Mouse (Mus musculus) embryonic facial prominence, embryonic 12.5 days (tissue): ENCODE results near the gene Galnt9. TPM values are rescaled to one million over a fixed set of nuclear protein-coding genes. Genes with fewer than 3 reads are reported as not detected.

ENCODE experiments used
- ATAC-seq: fragments of 200-750 bp; cut with Nextera tagmentation; 2 replicates; pipeline ENCODE4 v1.8.0; 2017; ENCODE audit not compliant: insufficient number of reproducible peaks, insufficient read depth, low FRiP score, low TSS enrichment
- H3K27ac ChIP-seq: fragments of 300-500 bp; sonication (generic); 2 replicates; pipeline ENCODE4 v1.5.1; 2016; ENCODE audit warnings: mild to moderate bottlenecking
- H3K27me3 ChIP-seq: fragments of 300-500 bp; sonication (generic); 2 replicates; pipeline ENCODE4 v1.6.1; 2016; ENCODE audit warnings: mild to moderate bottlenecking, moderate library complexity
- H3K36me3 ChIP-seq: fragments of 300-500 bp; sonication (generic); 2 replicates; pipeline ENCODE4 v1.6.1; 2016; ENCODE audit warnings: mild to moderate bottlenecking
- H3K4me1 ChIP-seq: fragments of 300-500 bp; sonication (generic); 2 replicates; pipeline ENCODE4 v1.6.1; 2016
- H3K4me2 ChIP-seq: fragments of 300-500 bp; sonication (generic); replicated peaks from 2 replicates; pipeline ENCODE4 v1.6.1; 2016; ENCODE audit warnings: mild to moderate bottlenecking, moderate library complexity
- H3K4me3 ChIP-seq: fragments of 300-500 bp; sonication (generic); 2 replicates; pipeline ENCODE4 v1.5.1; 2016; ENCODE audit warnings: mild to moderate bottlenecking
- H3K9ac ChIP-seq: fragments of 300-500 bp; sonication (generic); 2 replicates; pipeline ENCODE4 v1.6.1; 2016; ENCODE audit warnings: mild to moderate bottlenecking, moderate library complexity
- H3K9me3 ChIP-seq: fragments of 300-500 bp; sonication (generic); 2 replicates; pipeline ENCODE4 v1.6.1; 2016; ENCODE audit warnings: mild to moderate bottlenecking, moderate library complexity
- WGBS: fragments of 180-500 bp; shearing (Covaris S2); methylation state at CpG from one replicate; pipeline ENCODE4 v1.1.7; 2016; 5-methylcytosine and 5-hydroxymethylcytosine counted together
- polyA plus RNA-seq: library from polyadenylated mRNA; unstranded; fragments of >200 nt; fragmentation: Nextera tagmentation; extraction: Ambion mirVana; gene quantifications from 2 replicates; pipeline ENCODE4 v1.2.1, GENCODE M21; 2016

The Galnt9 gene
- polyA plus RNA-seq, 1 experiment from 2014 or later = 1.6 TPM

- H3K4me1 ChIP-seq = no peaks in the 10 kb centered on the region
- WGBS = 91% methylated on average over 8 of the region's 8 CpGs
- no peak overlapping the region for H3K4me2 ChIP-seq
- H3K9ac ChIP-seq = no peak overlapping the region
- 0 out of 2 replicates have a peak, but pooled peaks cover under 1% of the 10 kb centered on the region for H3K27me3 ChIP-seq
- no peak overlapping the region for H3K4me3 ChIP-seq
- H3K36me3 ChIP-seq = no peaks in the 10 kb centered on the region
- no peak overlapping the region for H3K27ac ChIP-seq
- no peak for ATAC-seq
- H3K9me3 ChIP-seq = no peaks in the 10 kb centered on the region
These were observed 50.3 kb downstream of the Galnt9 start for GRCm38 (mm10) chr5:110594465-110594864.

DNA sequence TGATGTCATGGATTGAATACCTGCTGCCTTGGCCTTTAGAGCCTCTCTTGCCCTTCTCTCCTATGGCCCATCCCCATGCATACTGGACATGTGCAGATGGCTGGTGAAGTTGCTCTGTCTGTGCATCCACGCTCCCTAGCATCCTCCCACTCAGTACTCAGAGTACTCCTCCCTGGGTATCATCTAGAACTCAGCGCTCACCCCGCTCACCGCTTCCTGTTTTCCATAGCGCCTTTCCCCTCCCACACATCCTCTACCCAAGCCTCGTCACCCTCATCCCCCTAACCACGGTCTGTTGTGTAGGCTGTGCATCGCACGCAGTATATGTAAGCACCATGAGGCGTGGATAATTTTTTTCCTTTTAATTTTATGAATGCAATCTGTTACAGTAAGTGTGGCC is 51.2 kb downstream of the Galnt9 start:
- Histone ChIP-seq H3K9ac (no peak overlapping the region), H3K4me1 (no peaks in the 10 kb centered on the region), H3K36me3 (no peaks in the 10 kb centered on the region), H3K27me3 (0 out of 2 replicates have a peak, but pooled peaks cover 4% of the 10 kb centered on the region), H3K4me3 (no peak overlapping the region), H3K9me3 (no peaks in the 10 kb centered on the region), H3K4me2 (no peak overlapping the region), H3K27ac (no peak overlapping the region)
- WGBS = 91% methylated on average over 10 of the region's 10 CpGs
- ATAC-seq = no peak

DNA sequence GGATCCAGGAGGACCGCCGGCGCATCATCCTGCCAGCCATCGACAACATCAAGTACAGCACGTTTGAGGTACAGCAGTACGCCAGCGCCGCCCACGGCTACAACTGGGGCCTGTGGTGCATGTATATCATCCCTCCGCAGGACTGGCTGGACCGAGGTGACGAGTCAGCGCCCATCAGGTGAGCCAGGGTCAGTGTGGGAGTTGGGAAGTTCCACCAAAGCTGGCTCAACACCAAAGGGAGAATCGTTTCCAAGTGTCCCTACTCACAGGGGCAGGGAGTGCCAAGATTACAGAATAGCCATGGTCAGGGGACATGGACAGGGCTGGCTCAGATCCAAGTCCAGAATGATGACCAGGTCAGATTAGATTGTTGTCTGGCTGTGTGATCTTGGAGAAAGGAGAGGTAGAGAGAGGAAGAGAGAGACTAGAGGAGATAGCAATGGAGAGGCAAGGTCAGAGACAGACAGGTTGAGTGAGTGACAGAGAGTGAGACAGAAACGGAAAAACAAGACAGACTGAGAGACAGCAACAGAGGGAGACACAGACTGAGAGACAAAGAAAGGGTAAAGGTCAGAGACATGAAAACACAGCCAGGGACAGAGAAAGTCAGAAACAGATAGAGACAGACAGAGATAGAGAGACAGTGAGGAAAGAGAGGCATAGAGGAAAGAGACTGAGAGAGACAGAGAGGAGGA is 52.1 kb downstream of the Galnt9 start:
- ATAC-seq = no peak

GRCm38 (mm10) chr5:110597502-110597901 is 53.3 kb downstream of the Galnt9 start:
- no peaks in the 10 kb centered on the region for H3K9me3 ChIP-seq
- H3K4me1 ChIP-seq = no peaks in the 10 kb centered on the region
- no peak overlapping the region for H3K4me3 ChIP-seq
- WGBS = 62% methylated on average over 2 of the region's 2 CpGs
- no peak overlapping the region for H3K4me2 ChIP-seq
- H3K27ac ChIP-seq = no peak overlapping the region
- H3K27me3 ChIP-seq = 0 out of 2 replicates have a peak, but pooled peaks cover 4% of the 10 kb centered on the region
- no peaks in the 10 kb centered on the region for H3K36me3 ChIP-seq
- H3K9ac ChIP-seq = no peak overlapping the region
- no peak for ATAC-seq

More for the DNA sequence above, 52.1 kb downstream of the Galnt9 start:
- Histone ChIP-seq H3K4me3 (no peak overlapping the region), H3K4me2 (no peak overlapping the region), H3K27me3 (0 out of 2 replicates have a peak, but pooled peaks cover 4% of the 10 kb centered on the region), H3K4me1 (no peaks in the 10 kb centered on the region), H3K9me3 (no peaks in the 10 kb centered on the region), H3K27ac (no peak overlapping the region), H3K36me3 (no peaks in the 10 kb centered on the region), H3K9ac (no peak overlapping the region)
- WGBS = 88% methylated on average over 15 of the region's 15 CpGs

DNA sequence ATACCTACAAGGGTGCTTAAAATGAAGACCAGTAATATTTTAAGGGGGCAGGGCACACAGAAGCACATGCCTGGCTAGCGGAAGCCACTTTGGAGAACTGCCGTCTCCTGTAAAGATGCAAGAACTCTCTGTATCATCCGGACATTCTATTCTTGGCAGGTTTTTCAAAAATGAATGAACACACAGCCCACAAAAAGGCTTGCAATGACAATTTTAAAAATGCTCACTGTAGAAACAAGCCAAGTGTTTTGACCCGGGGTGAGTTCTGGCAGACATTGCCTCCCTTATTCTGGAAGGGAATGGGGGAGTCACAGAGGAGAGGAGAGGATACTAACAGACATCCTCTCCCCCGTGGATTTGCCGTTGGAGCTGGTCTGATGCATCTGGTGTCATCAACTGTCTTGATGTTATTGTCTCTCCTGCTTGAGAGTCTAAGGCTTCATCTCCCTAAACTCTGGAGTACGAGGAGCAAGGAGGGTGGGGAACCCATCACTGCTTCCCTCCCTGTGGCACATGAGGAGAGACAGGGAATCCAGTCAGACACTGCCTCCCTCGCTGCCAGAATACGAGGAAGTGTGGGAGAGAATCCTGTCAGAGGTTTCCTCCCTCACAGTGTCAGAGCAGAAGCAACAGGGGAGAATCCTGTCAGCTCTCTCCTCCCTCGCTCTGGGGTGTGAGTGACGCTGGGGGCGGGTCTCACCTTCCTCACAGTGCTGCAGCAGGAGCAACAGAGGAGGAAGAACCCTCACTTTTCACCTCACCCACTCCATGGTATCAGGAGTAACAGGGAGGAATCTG is 54.3 kb downstream of the Galnt9 start:
- H3K27me3 ChIP-seq = 0 out of 2 replicates have a peak, but pooled peaks cover 4% of the 10 kb centered on the region
- no peak overlapping the region for H3K4me3 ChIP-seq
- ATAC-seq = 0 out of 2 replicates have a peak, but pooled peaks have one; percentile 52
- no peaks in the 10 kb centered on the region for H3K9me3 ChIP-seq
- H3K9ac ChIP-seq = no peak overlapping the region
- H3K4me1 ChIP-seq = no peaks in the 10 kb centered on the region
- H3K27ac ChIP-seq = no peak overlapping the region
- no peak overlapping the region for H3K4me2 ChIP-seq
- WGBS = 32% methylated on average over 12 of the region's 12 CpGs
- H3K36me3 ChIP-seq = no peaks in the 10 kb centered on the region

- no peak overlapping the region for H3K4me3 ChIP-seq
- 79% methylated on average over 7 of the region's 7 CpGs for WGBS
- 0 out of 2 replicates have a peak, but pooled peaks cover 4% of the 10 kb centered on the region for H3K27me3 ChIP-seq
- H3K4me1 ChIP-seq = 0 out of 2 replicates have a peak, but pooled peaks cover 1% of the 10 kb centered on the region
- no peaks in the 10 kb centered on the region for H3K36me3 ChIP-seq
- H3K27ac ChIP-seq = no peak overlapping the region
- H3K9me3 ChIP-seq = no peaks in the 10 kb centered on the region
- ATAC-seq = no peak
- no peak overlapping the region for H3K9ac ChIP-seq
- no peak overlapping the region for H3K4me2 ChIP-seq
These were observed 59.0 kb downstream of the Galnt9 start for GRCm38 (mm10) chr5:110603016-110603685.

DNA sequence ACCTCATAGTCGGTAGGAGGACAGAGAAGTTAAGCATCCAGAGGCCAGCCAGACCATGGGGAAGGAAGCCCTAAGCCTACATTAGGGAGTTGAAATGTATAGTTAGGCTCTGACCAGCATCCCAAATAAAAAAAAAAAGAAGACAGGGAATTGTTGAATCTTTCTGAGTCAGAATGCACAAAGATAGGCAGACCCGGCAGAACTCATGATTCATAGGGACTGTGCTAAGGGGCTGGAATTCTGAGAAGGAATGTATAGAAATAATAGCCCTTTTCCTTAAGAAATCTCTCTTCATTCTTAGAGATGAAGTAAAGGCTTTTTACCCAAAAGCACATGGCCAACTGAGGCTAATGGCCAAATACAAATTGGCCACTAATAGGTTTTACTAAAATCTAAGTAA is 60.2 kb downstream of the Galnt9 start:
- Histone ChIP-seq H3K4me2 (no peak overlapping the region), H3K27ac (no peak overlapping the region), H3K4me1 (0 out of 2 replicates have a peak, but pooled peaks cover 13% of the 10 kb centered on the region), H3K27me3 (0 out of 2 replicates have a peak, but pooled peaks cover 4% of the 10 kb centered on the region), H3K36me3 (no peaks in the 10 kb centered on the region), H3K9me3 (no peaks in the 10 kb centered on the region), H3K9ac (no peak overlapping the region), H3K4me3 (no peak overlapping the region)
- WGBS = 82% methylated on average over 2 of the region's 2 CpGs
- ATAC-seq = no peak

DNA sequence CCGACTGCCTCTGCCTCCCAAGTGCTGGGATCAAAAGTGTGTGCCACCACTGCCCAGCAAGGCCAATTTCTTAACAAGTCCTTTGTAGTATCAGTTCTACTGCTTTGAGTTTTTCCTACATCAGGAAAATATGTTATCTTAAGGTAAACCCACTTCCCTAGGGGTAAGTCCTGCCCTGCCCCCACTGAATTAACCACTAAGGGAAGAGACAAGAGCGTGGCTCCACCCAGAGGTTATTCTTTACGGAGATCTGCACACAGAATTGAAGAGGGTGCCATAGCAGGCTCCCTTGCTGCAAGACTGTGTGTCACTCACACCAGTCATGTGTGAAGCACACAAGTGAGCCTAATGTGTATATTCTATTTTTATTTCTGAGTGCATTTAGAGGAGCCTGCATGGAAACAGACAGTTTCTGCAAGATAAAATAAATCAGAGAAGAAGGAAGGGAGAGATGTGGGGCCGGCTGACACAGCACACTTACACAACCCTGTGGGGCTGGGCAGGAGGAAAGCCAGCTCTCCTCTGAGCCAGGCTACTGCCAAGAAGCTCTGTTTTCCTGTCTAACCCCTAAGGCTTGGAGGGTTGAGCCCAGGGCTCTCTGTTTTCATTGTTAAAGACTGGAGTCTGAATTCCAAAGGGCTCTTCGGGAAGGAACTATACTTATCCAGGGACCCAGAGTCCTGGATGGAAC is 61.5 kb downstream of the Galnt9 start:
- H3K4me1 ChIP-seq = peaks cover 18% of the 10 kb centered on the region; the same call in 1 of the 2 replicates
- H3K4me2 ChIP-seq = no peak overlapping the region

GRCm38 (mm10) chr5:110607767-110608166 is 63.6 kb downstream of the Galnt9 start:
- ATAC-seq = no peak
- no peak overlapping the region for H3K4me3 ChIP-seq
- H3K27ac ChIP-seq = no peak overlapping the region
- H3K4me2 ChIP-seq = no peak overlapping the region
- peaks cover 3% of the 10 kb centered on the region; the same call in 1 of the 2 replicates for H3K27me3 ChIP-seq
- H3K36me3 ChIP-seq = no peaks in the 10 kb centered on the region
- no peaks in the 10 kb centered on the region for H3K9me3 ChIP-seq
- 55% methylated on average over 3 of the region's 3 CpGs for WGBS
- no peak overlapping the region for H3K9ac ChIP-seq
- H3K4me1 ChIP-seq = peaks cover 24% of the 10 kb centered on the region; the same call in 1 of the 2 replicates

More for the DNA sequence above, 61.5 kb downstream of the Galnt9 start:
- no peak overlapping the region for H3K4me3 ChIP-seq
- peaks cover 3% of the 10 kb centered on the region; the same call in 1 of the 2 replicates for H3K27me3 ChIP-seq
- no peak overlapping the region for H3K9ac ChIP-seq
- no peaks in the 10 kb centered on the region for H3K36me3 ChIP-seq
- ATAC-seq = no peak
- 61% methylated on average over 5 of the region's 5 CpGs for WGBS
- no peaks in the 10 kb centered on the region for H3K9me3 ChIP-seq
- H3K27ac ChIP-seq = no peak overlapping the region

DNA sequence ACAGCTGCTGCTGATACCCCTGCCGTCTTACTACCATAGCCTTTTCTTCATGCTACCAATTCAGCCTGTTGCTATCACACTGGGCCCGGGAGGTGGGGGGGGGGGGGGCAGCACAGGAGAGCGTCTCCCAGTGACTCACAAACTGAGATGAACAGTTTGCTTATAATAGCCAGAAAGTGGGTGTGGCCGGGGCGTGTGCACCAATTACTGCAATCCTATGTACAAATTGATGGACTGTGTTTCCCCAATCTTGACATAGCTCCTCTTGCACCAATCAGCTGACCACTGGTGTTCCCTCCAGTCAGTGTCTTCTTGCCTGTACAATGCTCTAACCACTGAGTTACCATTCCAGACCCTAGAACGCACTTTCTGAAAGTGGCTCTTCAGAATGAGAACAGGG is 64.2 kb downstream of the Galnt9 start:
- H3K27me3 ChIP-seq = peaks cover 3% of the 10 kb centered on the region; the same call in 1 of the 2 replicates
- H3K4me1 ChIP-seq = peaks cover 24% of the 10 kb centered on the region; the same call in 1 of the 2 replicates
- ATAC-seq = no peak
- H3K27ac ChIP-seq = no peak overlapping the region
- no peak overlapping the region for H3K9ac ChIP-seq
- no peak overlapping the region for H3K4me3 ChIP-seq
- H3K36me3 ChIP-seq = no peaks in the 10 kb centered on the region
- no peak overlapping the region for H3K4me2 ChIP-seq
- H3K9me3 ChIP-seq = no peaks in the 10 kb centered on the region
- WGBS = 69% methylated on average over 6 of the region's 6 CpGs

- H3K27ac ChIP-seq = no peak overlapping the region
These were observed 64.8 kb downstream of the Galnt9 start for GRCm38 (mm10) chr5:110608941-110609340.

More at GRCm38 (mm10) chr5:110608941-110609340, 64.8 kb downstream of the Galnt9 start:
- Histone ChIP-seq H3K4me3 (no peak overlapping the region), H3K36me3 (no peaks in the 10 kb centered on the region), H3K9ac (no peak overlapping the region), H3K27me3 (peaks cover 3% of the 10 kb centered on the region; the same call in 1 of the 2 replicates), H3K9me3 (no peaks in the 10 kb centered on the region), H3K4me2 (no peak overlapping the region), H3K4me1 (peaks cover 24% of the 10 kb centered on the region; the same call in 1 of the 2 replicates)
- ATAC-seq = no peak
- 18% methylated on average over 8 of the region's 8 CpGs for WGBS
